Mouse (Mus musculus): ENCODE results near the gene Mrpl39. TPM values are rescaled to one million over a fixed set of nuclear protein-coding genes. Genes with fewer than 3 reads are reported as not detected.
A peak's percentile ranks its signal among the peaks of the same experiment; 100 is the strongest.

Mrpl39 gene
- polyA plus RNA-seq (2015; fragmentation: Nextera tagmentation; extraction: Ambion mirVana): 47.3 and 48.9 TPM in 2 replicates

- under 1% methylated on average over 66 of the region's 66 CpGs for WGBS
- no peaks in the 10 kb centered on the region for H3K9me3 ChIP-seq
Measured at GRCm38 (mm10) chr16:84735166-84736105, at the start of gene Mrpl39. Mrpl39 (minus strand) TSS chr16:84735742.

GRCm38 (mm10) chr16:84784966-84785365 lies 49.4 kb upstream of the Mrpl39 start:
- 24% methylated on average over 7 of the region's 7 CpGs for WGBS
- Histone ChIP-seq H3K9me3 (no peaks in the 10 kb centered on the region), H3K4me2 (replicated peaks) (no peak overlapping the region), H3K27ac (no peak overlapping the region), H3K4me3 (replicated peaks) (no peak overlapping the region), H3K4me1 (replicated peaks) (no peaks in the 10 kb centered on the region), H3K27me3 (replicated peaks) (no peaks in the 10 kb centered on the region), H3K36me3 (no peaks in the 10 kb centered on the region), H3K9ac (no peak overlapping the region)
- no peak for ATAC-seq

More at GRCm38 (mm10) chr16:84735166-84736105, at the start of gene Mrpl39:
- Histone ChIP-seq H3K9ac (peak within 1 kb of the TSS; percentile 62), H3K4me3 (replicated peaks) (peak within 1 kb of the TSS; percentile 67), H3K27me3 (replicated peaks) (no peaks in the 10 kb centered on the region), H3K36me3 (no peaks in the 10 kb centered on the region), H3K27ac (peak within 1 kb of the TSS; percentile 34), H3K4me2 (replicated peaks) (peak within 1 kb of the TSS; percentile 75), H3K4me1 (replicated peaks) (peaks cover 5% of the 10 kb centered on the region)
- peak; percentile 100 for ATAC-seq

GRCm38 (mm10) chr16:84783279-84783678 lies 47.7 kb upstream of the Mrpl39 start:
- Histone ChIP-seq H3K27me3 (replicated peaks) (no peaks in the 10 kb centered on the region), H3K9me3 (no peaks in the 10 kb centered on the region), H3K4me1 (replicated peaks) (no peaks in the 10 kb centered on the region), H3K36me3 (no peaks in the 10 kb centered on the region), H3K9ac (no peak overlapping the region), H3K27ac (no peak overlapping the region), H3K4me2 (replicated peaks) (no peak overlapping the region), H3K4me3 (replicated peaks) (no peak overlapping the region)
- WGBS: 38% methylated on average over 2 of the region's 2 CpGs
- no peak for ATAC-seq

GRCm38 (mm10) chr16:84779718-84780117 lies 44.2 kb upstream of the Mrpl39 start:
- H3K4me1 ChIP-seq (replicated peaks): peaks cover 5% of the 10 kb centered on the region
- WGBS: 78% methylated on average over 5 of the region's 5 CpGs
- ATAC-seq: no peak

GRCm38 (mm10) chr16:84778861-84779630 lies 43.5 kb upstream of the Mrpl39 start:
- Histone ChIP-seq H3K4me2 (replicated peaks) (no peak overlapping the region), H3K36me3 (no peaks in the 10 kb centered on the region), H3K4me3 (replicated peaks) (no peak overlapping the region), H3K9me3 (no peaks in the 10 kb centered on the region), H3K4me1 (replicated peaks) (peaks cover 6% of the 10 kb centered on the region), H3K27me3 (replicated peaks) (peaks cover 9% of the 10 kb centered on the region; the same call in 1 of the 2 replicates), H3K9ac (no peak overlapping the region), H3K27ac (no peak overlapping the region)
- no peak for ATAC-seq
- 83% methylated on average over 6 of the region's 6 CpGs for WGBS

More at GRCm38 (mm10) chr16:84779718-84780117, 44.2 kb upstream of the Mrpl39 start:
- Histone ChIP-seq H3K4me3 (replicated peaks) (no peak overlapping the region), H3K36me3 (no peaks in the 10 kb centered on the region), H3K27me3 (replicated peaks) (peaks cover 6% of the 10 kb centered on the region; the same call in 1 of the 2 replicates), H3K9ac (no peak overlapping the region), H3K4me2 (replicated peaks) (no peak overlapping the region), H3K27ac (no peak overlapping the region), H3K9me3 (no peaks in the 10 kb centered on the region)

- H3K4me3 ChIP-seq (replicated peaks): no peak overlapping the region
- H3K4me2 ChIP-seq (replicated peaks): no peak overlapping the region
- H3K36me3 ChIP-seq: no peaks in the 10 kb centered on the region
- ATAC-seq: no peak
- H3K9ac ChIP-seq: no peak overlapping the region
- H3K27me3 ChIP-seq (replicated peaks): peaks cover 11% of the 10 kb centered on the region; the same call in 1 of the 2 replicates
- H3K4me1 ChIP-seq (replicated peaks): peaks cover 8% of the 10 kb centered on the region
- no peaks in the 10 kb centered on the region for H3K9me3 ChIP-seq
- WGBS: 82% methylated on average over 6 of the region's 6 CpGs
- no peak overlapping the region for H3K27ac ChIP-seq
Measured at GRCm38 (mm10) chr16:84778431-84778830, 42.9 kb upstream of the Mrpl39 start.

- H3K4me1 ChIP-seq (replicated peaks): peaks cover 11% of the 10 kb centered on the region
- H3K27me3 ChIP-seq (replicated peaks): peaks cover 11% of the 10 kb centered on the region; the same call in 1 of the 2 replicates
- ATAC-seq: no peak
- no peaks in the 10 kb centered on the region for H3K9me3 ChIP-seq
- 59% methylated on average over 7 of the region's 7 CpGs for WGBS
- H3K36me3 ChIP-seq: no peaks in the 10 kb centered on the region
- H3K27ac ChIP-seq: no peak overlapping the region
- H3K4me3 ChIP-seq (replicated peaks): no peak overlapping the region
- H3K4me2 ChIP-seq (replicated peaks): no peak overlapping the region
- no peak overlapping the region for H3K9ac ChIP-seq
Measured at GRCm38 (mm10) chr16:84776089-84776784, 40.7 kb upstream of the Mrpl39 start.

GRCm38 (mm10) chr16:84775356-84775755 lies 39.8 kb upstream of the Mrpl39 start:
- Histone ChIP-seq H3K4me1 (replicated peaks) (peaks cover 11% of the 10 kb centered on the region), H3K27me3 (replicated peaks) (peaks cover 11% of the 10 kb centered on the region; the same call in 1 of the 2 replicates), H3K27ac (no peak overlapping the region), H3K9ac (no peak overlapping the region), H3K36me3 (no peaks in the 10 kb centered on the region), H3K4me2 (replicated peaks) (peak overlapping the region; percentile 84), H3K9me3 (no peaks in the 10 kb centered on the region), H3K4me3 (replicated peaks) (peak overlapping the region; percentile 59; the same call in 1 of the 2 replicates)
- no peak for ATAC-seq
- 34% methylated on average over 11 of the region's 11 CpGs for WGBS

GRCm38 (mm10) chr16:84774761-84775231 lies 39.3 kb upstream of the Mrpl39 start:
- no peak overlapping the region for H3K27ac ChIP-seq
- peak overlapping the region; percentile 59 for H3K4me3 ChIP-seq (replicated peaks)
- H3K9me3 ChIP-seq: no peaks in the 10 kb centered on the region
- WGBS: 1% methylated on average over 23 of the region's 23 CpGs
- peaks cover 11% of the 10 kb centered on the region; the same call in 1 of the 2 replicates for H3K27me3 ChIP-seq (replicated peaks)
- ATAC-seq: 0 out of 2 replicates have a peak, but pooled peaks have one; percentile 12
- peaks cover 11% of the 10 kb centered on the region for H3K4me1 ChIP-seq (replicated peaks)
- no peaks in the 10 kb centered on the region for H3K36me3 ChIP-seq
- peak overlapping the region; percentile 84 for H3K4me2 ChIP-seq (replicated peaks)
- peak overlapping the region; percentile 54 for H3K9ac ChIP-seq

- no peaks in the 10 kb centered on the region for H3K36me3 ChIP-seq
- peak within 1 kb of the TSS; percentile 59 for H3K4me3 ChIP-seq (replicated peaks)
- peaks cover 11% of the 10 kb centered on the region; the same call in 1 of the 2 replicates for H3K27me3 ChIP-seq (replicated peaks)
- H3K9me3 ChIP-seq: no peaks in the 10 kb centered on the region
- peak; percentile 92 for ATAC-seq
- peak within 1 kb of the TSS; percentile 54 for H3K9ac ChIP-seq
- no peak within 1 kb of the TSS for H3K27ac ChIP-seq
- H3K4me2 ChIP-seq (replicated peaks): peak within 1 kb of the TSS; percentile 84
- peaks cover 11% of the 10 kb centered on the region for H3K4me1 ChIP-seq (replicated peaks)
- WGBS: under 1% methylated on average over 43 of the region's 43 CpGs
Measured at GRCm38 (mm10) chr16:84774003-84774703, 38.6 kb upstream of the Mrpl39 start, which contains the start of gene Jam2. Jam2 (plus strand) TSS chr16:84774123.

Measured in intestine, embryonic 15.5 days (tissue).